Mouse (Mus musculus) urinary bladder, adult 2 months (tissue): Measurements from ENCODE around the gene Kif1c. TPM values are rescaled to one million over a fixed set of nuclear protein-coding genes. Genes with fewer than 3 reads are reported as not detected.

ENCODE experiments used
- polyA plus RNA-seq: library from polyadenylated mRNA; depleted of rRNA; stranded (reverse); fragments of >200 nt; gene quantifications from 2 replicates; pipeline ENCODE4 v1.2.3, GENCODE M21; 2012; rRNA removed

Gene Kif1c
- polyA plus RNA-seq, 1 experiment, result 77.5 TPM

Other genes with a start within 250 kb of the Kif1c start
- gene Med11, start 248.6 kb upstream of the Kif1c start, polyA plus RNA-seq, result 20.1 and 20.8 TPM in 2 replicates
- gene Zmynd15, start 241.1 kb upstream of the Kif1c start, polyA plus RNA-seq, result 3.9 and 4.4 TPM in 2 replicates
- 28.9 and 29.2 TPM in 2 replicates for gene Cxcl16, start 240.6 kb upstream of the Kif1c start, polyA plus RNA-seq
- 0.72 and 0.80 TPM in 2 replicates for gene Tm4sf5, start 195.3 kb upstream of the Kif1c start, polyA plus RNA-seq
- gene Vmo1, start 185.9 kb upstream of the Kif1c start, polyA plus RNA-seq, result 0.43 and 0.72 TPM in 2 replicates
- gene Gltpd2, start 181.4 kb upstream of the Kif1c start, polyA plus RNA-seq, result 0.14 and 0.15 TPM in 2 replicates
- gene Psmb6, start 175.2 kb upstream of the Kif1c start, polyA plus RNA-seq, result 249 and 294 TPM in 2 replicates
- gene Gm40193, start 167.6 kb upstream of the Kif1c start, polyA plus RNA-seq, result not detected in 2 replicates
- 33.6 and 38.7 TPM in 2 replicates for gene Pld2, start 160.5 kb upstream of the Kif1c start, polyA plus RNA-seq
- gene Mink1, start 137.7 kb upstream of the Kif1c start, polyA plus RNA-seq, result 87.2 and 89.1 TPM in 2 replicates
- gene 4930544D05Rik, start 84.7 kb upstream of the Kif1c start, polyA plus RNA-seq, result not detected in 2 replicates
- gene Chrne, start 81.3 kb upstream of the Kif1c start, polyA plus RNA-seq, result 0.40 and 0.44 TPM in 2 replicates
- gene Gp1ba, start 61.4 kb upstream of the Kif1c start, polyA plus RNA-seq, result 0.01 and 0.10 TPM in 2 replicates
- gene Rnf167, start 53.3 kb upstream of the Kif1c start, polyA plus RNA-seq, result 116 and 119 TPM in 2 replicates
- gene Slc25a11, start 53.1 kb upstream of the Kif1c start, polyA plus RNA-seq, result 93.9 and 96.9 TPM in 2 replicates
- gene Pfn1, start 45.9 kb upstream of the Kif1c start, polyA plus RNA-seq, result 1,258 and 1,344 TPM in 2 replicates
- gene Eno3, start 43.3 kb upstream of the Kif1c start, polyA plus RNA-seq, result 104 and 126 TPM in 2 replicates
- gene Spag7, start 31.1 kb upstream of the Kif1c start, polyA plus RNA-seq, result 89.4 and 93.2 TPM in 2 replicates
- 16.6 and 25.4 TPM in 2 replicates for gene Camta2, start 12.4 kb upstream of the Kif1c start, polyA plus RNA-seq
- 4.3 and 5.1 TPM in 2 replicates for gene Inca1, start 393 bp upstream of the Kif1c start, polyA plus RNA-seq
- 5.8 and 6.5 TPM in 2 replicates for gene Zfp3, start 63.7 kb downstream of the Kif1c start, polyA plus RNA-seq
- 1.1 and 1.5 TPM in 2 replicates for gene Scimp, start 112.0 kb downstream of the Kif1c start, polyA plus RNA-seq
- 12.3 and 15.8 TPM in 2 replicates for gene Rabep1, start 144.2 kb downstream of the Kif1c start, polyA plus RNA-seq